Mouse (Mus musculus) adrenal gland, adult (tissue): ENCODE results near the gene Ripor2.

Experiments
- DNase-seq, 2 experiments: peaks; one replicate each; pipeline ENCODE4 v3.0.0; 2022 to 2023; ENCODE audit warnings: low spot score in 1 of 2; ENCODE audit not compliant: inconsistent age in 2 of 2

Ripor2 gene

DNA sequence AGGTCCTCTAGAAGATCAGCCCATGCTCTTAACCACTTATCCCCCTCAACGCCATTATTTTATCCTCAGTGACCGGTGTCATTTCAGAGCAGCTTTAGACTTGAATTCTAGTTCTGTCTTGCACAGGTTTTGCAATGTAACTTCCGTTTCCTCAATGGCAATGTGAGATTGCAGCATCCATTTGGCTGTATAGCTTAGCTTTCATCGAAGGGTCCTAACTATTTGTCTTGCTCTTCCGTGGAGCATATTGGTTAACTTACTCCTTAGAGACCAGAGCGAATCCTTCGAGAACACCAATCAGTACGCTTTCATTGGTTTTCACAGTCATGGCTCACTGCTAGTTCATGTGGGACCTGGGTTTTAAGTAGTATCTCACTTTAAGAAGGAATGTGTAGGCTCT is 34.7 kb downstream of the Ripor2 start:
- DNase-seq, result no peak

- no peak for DNase-seq
These were observed 35.2 kb downstream of the Ripor2 start for GRCm38 (mm10) chr13:24617076-24617798.

GRCm38 (mm10) chr13:24617799-24618130 is 35.8 kb downstream of the Ripor2 start:
- DNase-seq, result no peak

GRCm38 (mm10) chr13:24619711-24620110 is 37.7 kb downstream of the Ripor2 start:
- DNase-seq, result no peak

GRCm38 (mm10) chr13:24620439-24620838 is 38.5 kb downstream of the Ripor2 start:
- peak; percentile 90 to 93 for DNase-seq

- no peak for DNase-seq
These were observed 41.6 kb downstream of the Ripor2 start for GRCm38 (mm10) chr13:24623631-24624030.

GRCm38 (mm10) chr13:24625071-24625470 is 43.1 kb downstream of the Ripor2 start:
- DNase-seq, result no peak

- DNase-seq, result no peak
These were observed 44.9 kb downstream of the Ripor2 start for GRCm38 (mm10) chr13:24626698-24627436.

- no peak for DNase-seq
These were observed 46.2 kb downstream of the Ripor2 start for GRCm38 (mm10) chr13:24628192-24628591.

- no peak for DNase-seq
These were observed 47.2 kb downstream of the Ripor2 start for GRCm38 (mm10) chr13:24629073-24629621.

DNA sequence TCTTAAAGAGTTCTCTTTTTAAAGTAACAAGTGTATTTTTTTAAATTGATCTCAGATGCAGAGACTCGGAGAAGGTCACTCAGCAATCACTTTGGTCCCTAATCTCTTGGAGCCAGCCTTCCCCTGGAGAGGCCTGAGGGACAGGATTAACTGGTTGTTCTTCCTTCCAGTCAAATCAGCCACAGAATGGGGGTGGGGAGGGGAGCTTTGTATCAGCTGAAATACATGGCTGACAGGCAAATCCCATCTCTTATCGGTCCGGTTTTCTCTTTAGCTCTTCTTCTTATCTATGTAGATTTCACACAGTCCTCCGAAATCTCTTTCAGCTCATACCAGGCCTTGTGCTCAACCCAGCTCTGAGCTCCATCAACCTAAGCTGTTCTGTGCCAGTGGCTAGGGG is 48.4 kb downstream of the Ripor2 start:
- DNase-seq, result no peak

GRCm38 (mm10) chr13:24632988-24633577 is 51.1 kb downstream of the Ripor2 start:
- DNase-seq, result no peak

DNA sequence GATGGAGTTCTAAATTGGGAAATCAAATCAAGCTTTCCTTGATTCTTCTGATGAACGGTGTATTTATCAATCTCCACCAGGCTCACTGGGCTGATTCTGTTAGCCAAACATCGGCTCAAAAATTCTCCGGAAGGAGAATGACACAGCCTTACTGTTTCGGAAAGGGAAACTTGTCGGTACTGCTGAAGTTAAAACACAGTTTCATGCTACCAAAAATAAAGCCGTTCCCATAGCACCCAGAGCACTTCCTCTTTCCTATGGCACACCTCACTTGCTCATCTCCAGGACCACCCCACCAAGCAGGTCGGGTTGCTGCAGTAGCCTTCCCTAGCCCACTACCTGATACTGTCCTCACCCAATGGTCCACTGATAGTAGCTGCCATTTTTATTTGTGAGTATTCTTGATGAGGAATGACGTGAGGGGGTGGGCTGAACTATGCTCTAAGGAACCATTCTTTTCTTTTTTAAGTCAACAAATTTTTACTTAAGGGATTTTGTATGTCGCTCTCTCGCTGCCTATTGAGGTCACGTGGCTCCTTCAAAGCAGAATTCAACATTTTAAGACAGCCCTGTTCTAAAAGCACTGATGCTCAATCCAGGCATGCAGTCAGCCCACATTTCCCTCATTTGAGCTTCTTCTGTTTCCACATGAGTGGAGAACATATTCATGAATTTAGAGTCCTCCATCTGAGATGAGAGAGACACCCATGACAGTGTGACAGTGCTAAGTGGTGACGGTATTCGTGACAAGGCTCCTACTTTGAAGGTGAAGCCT is 52.5 kb downstream of the Ripor2 start:
- DNase-seq, result no peak

DNA sequence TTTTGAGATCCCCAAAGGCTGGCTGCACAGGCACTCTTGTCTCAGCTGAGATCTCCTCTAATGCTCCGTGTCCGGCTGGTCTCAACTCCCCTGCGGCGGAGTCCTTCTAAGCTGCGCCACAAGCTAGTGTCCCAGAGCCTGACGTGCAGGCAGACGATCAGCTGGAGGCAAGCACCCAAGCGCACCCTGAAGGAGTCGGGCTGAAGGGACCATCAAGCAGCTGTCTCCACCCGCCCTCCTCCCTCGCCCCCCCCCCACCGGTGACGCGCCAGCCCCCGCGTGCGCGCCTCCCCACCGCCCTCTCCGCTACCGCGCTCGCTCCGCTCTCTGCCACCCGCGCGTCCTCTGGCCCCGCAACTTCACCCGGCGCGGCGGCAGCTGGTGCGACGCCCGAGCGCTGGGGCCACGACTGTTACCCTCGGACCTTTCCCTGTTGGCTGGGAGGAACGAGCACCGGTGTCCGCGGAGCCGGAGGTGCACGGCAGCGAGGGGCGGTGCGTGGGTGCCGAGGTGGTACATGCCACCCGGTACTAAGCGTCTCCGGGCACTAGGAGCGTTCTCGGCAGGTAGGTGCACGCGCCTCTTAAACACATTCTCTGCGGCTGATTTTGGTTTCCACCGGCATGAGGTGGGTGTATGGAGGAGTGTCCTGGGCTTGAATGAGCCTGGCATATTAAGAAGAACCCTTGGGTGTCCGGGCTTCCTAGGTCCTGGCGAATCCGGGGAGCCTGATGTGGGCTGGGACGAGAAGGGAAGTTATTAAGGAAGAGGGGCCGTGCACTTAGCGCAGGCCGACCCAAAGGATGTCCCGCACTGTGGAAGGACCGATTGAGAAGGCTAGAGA is 56.6 kb downstream of the Ripor2 start:
- peak; percentile 34 to 80 for DNase-seq

DNA sequence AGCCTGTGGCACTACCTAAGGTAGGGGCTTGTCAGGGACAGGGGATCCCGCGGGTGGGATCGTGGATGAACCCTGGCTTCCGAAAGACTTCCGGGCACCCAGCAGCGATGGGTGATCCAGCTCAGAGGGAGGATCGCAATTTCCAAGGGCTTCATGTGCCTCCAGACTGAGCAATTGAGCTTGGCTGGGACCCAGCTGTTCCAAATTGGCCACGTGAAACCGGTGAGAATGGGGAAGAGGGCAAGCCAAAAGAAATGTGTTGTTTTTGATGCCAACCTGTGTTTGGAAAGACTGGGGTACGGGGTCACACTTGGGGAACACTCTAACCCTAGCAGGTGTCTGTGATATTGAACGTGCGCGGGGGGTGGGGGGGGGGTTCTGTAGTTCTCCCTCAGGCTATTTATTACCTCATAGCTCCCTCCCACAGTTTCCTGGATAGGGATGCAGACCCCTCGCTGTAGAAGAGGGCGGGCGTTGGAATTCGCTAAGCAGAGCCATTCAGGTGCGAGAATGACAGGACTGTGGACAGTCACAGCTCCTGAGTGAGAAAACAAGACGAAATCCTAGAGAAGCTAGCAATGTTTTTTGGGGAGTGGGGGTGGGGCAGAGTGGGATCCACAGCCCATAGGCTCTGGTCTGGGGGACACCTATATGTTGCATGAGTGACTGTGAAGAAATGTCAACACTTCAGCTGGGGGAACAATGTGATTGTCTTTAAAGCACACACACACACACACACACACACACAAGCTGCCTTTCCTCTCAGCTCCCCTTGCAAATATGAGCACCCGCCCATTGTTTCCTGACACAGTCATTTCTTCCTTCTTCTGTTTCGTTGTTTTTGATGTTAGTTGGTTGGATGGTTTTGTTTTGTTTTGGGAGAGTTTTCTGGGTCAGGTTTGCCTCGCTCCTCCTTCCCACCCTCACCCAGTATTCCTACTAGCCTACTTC is 57.5 kb downstream of the Ripor2 start:
- peak in 1 of 2 experiments; percentile 22 for DNase-seq

GRCm38 (mm10) chr13:24640166-24640560 is 58.2 kb downstream of the Ripor2 start:
- no peak for DNase-seq

GRCm38 (mm10) chr13:24640836-24641385 is 58.9 kb downstream of the Ripor2 start:
- no peak for DNase-seq

- DNase-seq, result no peak
These were observed 59.8 kb downstream of the Ripor2 start for GRCm38 (mm10) chr13:24641491-24642430.
